In the genomic region with DNA sequence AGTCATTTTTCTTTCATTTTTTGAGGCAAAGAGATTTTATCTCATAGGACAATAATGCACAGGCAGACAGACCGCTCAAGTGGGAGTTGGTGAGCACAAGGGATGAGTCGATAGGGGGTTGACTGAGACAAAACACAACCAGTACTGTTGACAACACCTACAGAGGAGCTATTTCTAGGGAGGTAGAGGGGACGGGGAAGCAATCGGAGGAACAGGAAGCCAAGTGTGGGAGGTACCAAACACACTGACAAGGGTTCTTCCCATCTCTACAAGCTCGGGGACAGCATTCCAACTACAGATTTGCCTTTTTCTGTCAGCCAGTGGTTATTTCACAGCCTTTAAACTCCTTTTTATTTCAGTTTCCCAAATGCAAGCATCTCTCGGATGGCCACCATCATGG, we compare ENCODE assay signal across 28 mouse cellular contexts.
A peak's percentile ranks its signal among the peaks of the same experiment; 100 is the strongest.
DNase-seq lines count a peak whose midpoint lies in the region; TF ChIP-seq lines count a peak whose summit lies in the region.
"Had no signal": no experiment of that assay in that cellular context is flagged by ENCODE, and none has a peak within 500 bp of the region (broad histone marks: within the 10 kb centered on the region; RNA-seq: fewer than 3 reads in every experiment).

No protein-coding gene starts in this region.

- H3K27me3 ChIP-seq in heart, adult 2 months (ENCODE audit: control insufficient read depth, insufficient read depth, low read length), result 0 out of 2 replicates have a peak, but pooled peaks cover 2% of the 10 kb centered on the region
- H3K27me3 ChIP-seq: CH12.LX; heart, embryonic 15.5 days; neural tube, embryonic 13.5 days; stomach, embryonic 15.5 days had no signal

- H3K9ac ChIP-seq in heart, adult 2 months (ENCODE audit: low read depth, low read length), result no peak overlapping the region
- H3K9ac ChIP-seq: forebrain, postnatal 0 days; heart, embryonic 15.5 days; hindbrain, embryonic 14.5 days; neural tube, embryonic 13.5 days; stomach, embryonic 15.5 days had no signal

- TF ChIP-seq EP300 in heart, adult 2 months (IDR thresholded peaks at IDR 0.05; ENCODE audit: insufficient read depth, low read depth, low read length), result no peak

- H3K27ac ChIP-seq in heart, adult 2 months, result no peak overlapping the region
- H3K27ac ChIP-seq: forebrain, embryonic 10.5 days; heart, embryonic 15.5 days; hindbrain, embryonic 14.5 days; neural tube, embryonic 13.5 days; stomach, embryonic 15.5 days had no signal

- no peaks in the 10 kb centered on the region for H3K4me1 ChIP-seq in heart, adult 2 months (ENCODE audit: control insufficient read depth, insufficient read depth, low read length)
- H3K4me1 ChIP-seq: forebrain, embryonic 10.5 days; neural tube, embryonic 13.5 days; stomach, embryonic 15.5 days had no signal

- H3K4me3 ChIP-seq in heart, adult 2 months, result no peak overlapping the region
- H3K4me3 ChIP-seq: forebrain, embryonic 10.5 days; heart, embryonic 15.5 days; neural tube, embryonic 13.5 days; stomach, embryonic 15.5 days had no signal

- no peak for TF ChIP-seq CTCF in heart, adult 2 months (IDR thresholded peaks at IDR 0.05)

- TF ChIP-seq POLR2A in heart, adult 2 months (IDR thresholded peaks at IDR 0.05; ENCODE audit: insufficient read depth, low read depth, low read length), result no peak

- no peaks in the 10 kb centered on the region for H3K36me3 ChIP-seq in heart, adult 2 months (ENCODE audit: control insufficient read depth, insufficient read depth, low read length)
- H3K36me3 ChIP-seq: forebrain, embryonic 10.5 days; G1E; heart, embryonic 15.5 days; neural tube, embryonic 13.5 days; stomach, embryonic 15.5 days had no signal

- peak; percentile 53 to 83 for DNase-seq in layer of hippocampus, adult 18-20 months (ENCODE audit: low spot score in 2 of 2)
- no peak for DNase-seq in layer of hippocampus, adult 9-10 months (ENCODE audit: low spot score)
- DNase-seq in brain, adult 2 months (ENCODE audit: low read depth, low spot score), result peak; percentile 90
- DNase-seq in layer of hippocampus, adult 8-10 months (ENCODE audit: low spot score in 2 of 2), result peak; percentile 35 to 58
- peak; percentile 41 to 96 for DNase-seq in left cerebral cortex, postnatal 25 days (ENCODE audit: low spot score in 2 of 2)
- DNase-seq in spleen, adult 18-20 months, result no peak
- no peak for DNase-seq in heart, adult 2 months
- DNase-seq: adrenal gland, adult 2 months; B cell, adult 2 months; cerebellum, adult 18-20 months; cerebellum, postnatal 14 days; forebrain, postnatal 0 days; gastrocnemius, postnatal 25 days; heart, postnatal 4 days; kidney, adult 18-20 months; kidney, postnatal 4 days; lung, postnatal 4 days; midbrain, embryonic 14.5 days; retina, postnatal 1 day; thymus, adult 18-20 months; thymus, postnatal 36 days had no signal

- WGBS in heart, adult 2 months, result 58% methylated on average over 6 of the region's 6 CpGs

- intact Hi-C loops in left cerebral cortex, postnatal 25 days (cut with DNase I), result loop anchor here (1.0 kb wide), 1 partner anchor 19 kb away; no protein-coding TSS in a partner anchor
- intact Hi-C loops in heart, adult 2 months (cut with DNase I), result no loop called here

- no peaks in the 10 kb centered on the region for H3K79me2 ChIP-seq in heart, adult 2 months (replicated peaks; ENCODE audit: control insufficient read depth, insufficient read depth, low read length)

Comparison
In these comparisons a context has a peak if more than half of its experiments do, and no peak if none do; other contexts are left out.
1. DNase-seq: peak in layer of hippocampus, adult 18-20 months (2 of 2), brain, adult 2 months (single experiment), layer of hippocampus, adult 8-10 months (2 of 2) and left cerebral cortex, postnatal 25 days (2 of 2); none in layer of hippocampus, adult 9-10 months (single experiment), spleen, adult 18-20 months (0 of 2) and heart, adult 2 months (0 of 2).